In the genomic region with DNA sequence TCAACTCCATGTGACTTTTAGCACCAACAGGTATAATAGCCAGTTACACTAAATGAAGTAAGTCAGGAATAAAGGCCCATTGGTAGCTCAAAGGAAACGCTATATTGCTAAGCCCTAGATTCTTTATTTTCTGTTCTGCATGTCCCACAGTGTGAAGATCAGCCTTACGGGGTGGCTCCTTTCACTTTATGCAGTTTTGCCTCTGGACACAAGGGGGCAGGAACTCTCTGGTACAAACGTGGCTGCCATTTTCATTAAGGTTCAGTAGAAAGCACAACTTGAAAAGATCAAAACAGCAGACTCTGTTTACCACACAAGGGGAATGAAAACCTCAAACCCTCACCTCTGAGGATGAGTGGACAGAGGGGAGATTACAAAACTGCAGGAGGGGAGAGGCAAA, we compare ENCODE assay signal across 7 mouse cellular contexts. TPM values are rescaled to one million over a fixed set of nuclear protein-coding genes. Genes with fewer than 3 reads are reported as not detected.
A peak's percentile ranks its signal among the peaks of the same experiment; 100 is the strongest.
DNase-seq lines count a peak whose midpoint lies in the region; ATAC-seq and TF ChIP-seq lines count a peak whose summit lies in the region.

No protein-coding gene starts in this region.

- no peak for ATAC-seq in kidney, embryonic 14.5 days (ENCODE audit: low FRiP score, low TSS enrichment)

- no peak overlapping the region for H3K9ac ChIP-seq in kidney, embryonic 14.5 days (ENCODE audit: low read depth, low read length)
- H3K9ac ChIP-seq in CH12.LX (ENCODE audit: insufficient read depth, low read depth) = no peak overlapping the region

- no peaks in the 10 kb centered on the region for H3K9me3 ChIP-seq in kidney, embryonic 14.5 days (ENCODE audit: control insufficient read depth, low read length)
- no peaks in the 10 kb centered on the region for H3K9me3 ChIP-seq in CH12.LX (replicated peaks; ENCODE audit: low read length)
- no peaks in the 10 kb centered on the region for H3K9me3 ChIP-seq in limb, embryonic 10.5 days (replicated peaks)

- no peaks in the 10 kb centered on the region for H3K36me3 ChIP-seq in kidney, embryonic 14.5 days (ENCODE audit: control insufficient read depth, insufficient read depth, low read length)
- H3K36me3 ChIP-seq in CH12.LX (replicated peaks in 1 of 2; ENCODE audit: control insufficient read depth in 1 of 2, insufficient read depth in 1 of 2, low read length in 1 of 2) = no peaks in the 10 kb centered on the region
- H3K36me3 ChIP-seq in limb, embryonic 10.5 days = no peaks in the 10 kb centered on the region

- peak; percentile 43 to 58; a peak in 3 of 4 replicates for TF ChIP-seq CTCF in CH12.LX (conservative IDR thresholded peaks at IDR 0.05 in 1 of 2, IDR thresholded peaks at IDR 0.05 in 1 of 2; ENCODE audit: low read depth in 2 of 2, low read length in 2 of 2)

- DNase-seq in kidney, adult 9 months = peak; percentile 25
- DNase-seq in CH12.LX (ENCODE audit: extremely low read depth) = peak; percentile 35
- peak; percentile 77 for DNase-seq in NIH3T3 (ENCODE audit: low read depth)
- DNase-seq in lung, postnatal 10 days = peak; percentile 52
- DNase-seq in limb, embryonic 10.5 days (ENCODE audit: low spot score) = no peak
- no peak for DNase-seq in gastrocnemius, postnatal 36 days

- no peak overlapping the region for H3K27ac ChIP-seq in kidney, embryonic 14.5 days (ENCODE audit: low read depth, low read length)
- no peak overlapping the region for H3K27ac ChIP-seq in CH12.LX (ENCODE audit: insufficient read depth, low read depth)
- no peak overlapping the region for H3K27ac ChIP-seq in limb, embryonic 10.5 days

- no peak for TF ChIP-seq EP300 in CH12.LX (IDR thresholded peaks at IDR 0.05; ENCODE audit: low read length)

- H3K4me1 ChIP-seq in kidney, embryonic 14.5 days (ENCODE audit: control insufficient read depth, insufficient read depth, low read length) = no peaks in the 10 kb centered on the region
- H3K4me1 ChIP-seq in CH12.LX (ENCODE audit: control insufficient read depth in 1 of 2, insufficient read depth in 2 of 2) = peaks cover 2 to 8% of the 10 kb centered on the region in 2 experiments; a peak in 2 of 4 replicates
- no peaks in the 10 kb centered on the region for H3K4me1 ChIP-seq in limb, embryonic 10.5 days

- dilution Hi-C loops in CH12.LX (cut with MboI; ENCODE audit: extremely low pct_ligation_motif_present, extremely low pct_unique_long_range_greater_than_20kb, low sequenced_read_pairs) = no loop called here

- H3K27me3 ChIP-seq in kidney, embryonic 14.5 days (ENCODE audit: control insufficient read depth, insufficient read depth, low read length) = no peaks in the 10 kb centered on the region
- no peaks in the 10 kb centered on the region for H3K27me3 ChIP-seq in CH12.LX (replicated peaks)
- H3K27me3 ChIP-seq in limb, embryonic 10.5 days (ENCODE audit: low read depth, poor library complexity, severe bottlenecking) = no peaks in the 10 kb centered on the region

- 54% methylated on average over 3 of the region's 3 CpGs for WGBS in kidney, embryonic 14.5 days
- WGBS in limb, embryonic 10.5 days = 55% methylated on average over 3 of the region's 3 CpGs

- TF ChIP-seq RAD21 in CH12.LX (IDR thresholded peaks at IDR 0.05; ENCODE audit: low read depth, low read length) = no peak

- in situ Hi-C loops in CH12.LX (cut with MboI; ENCODE audit: low pct_ligation_motif_present, low pct_unique_long_range_greater_than_20kb, low sequenced_read_pairs) = loop anchor here (5.0 kb wide), 1 partner anchor 144 kb away; no protein-coding TSS in a partner anchor

- H3K79me2 ChIP-seq in CH12.LX (replicated peaks; ENCODE audit: control insufficient read depth, extremely low read depth, insufficient read depth, poor library complexity, severe bottlenecking) = no peaks in the 10 kb centered on the region

- H3K4me2 ChIP-seq in kidney, embryonic 14.5 days (replicated peaks; ENCODE audit: low read depth, low read length) = no peak overlapping the region
- H3K4me2 ChIP-seq in CH12.LX (ENCODE audit: insufficient read depth, low read depth, poor library complexity, severe bottlenecking) = no peak overlapping the region

- intact Hi-C loops in gastrocnemius, postnatal 36 days (cut with DNase I) = no loop called here

- TF ChIP-seq POLR2A in CH12.LX (IDR thresholded peaks at IDR 0.05; ENCODE audit: low read depth, low read length) = no peak

- no peak overlapping the region for H3K4me3 ChIP-seq in kidney, embryonic 14.5 days (ENCODE audit: low read length)
- no peak overlapping the region for H3K4me3 ChIP-seq in CH12.LX (replicated peaks in 1 of 3; ENCODE audit: low read depth in 2 of 3, low read length in 2 of 3, poor library complexity in 1 of 3)
- no peak overlapping the region for H3K4me3 ChIP-seq in limb, embryonic 10.5 days

TF ChIP-seq in CH12.LX, 34 proteins besides CTCF, POLR2A, EP300 and RAD21:
- TF ChIP-seq KAT2A (IDR thresholded peaks at IDR 0.05; ENCODE audit: insufficient replicate concordance, low read length) (no peak), NRF1 (IDR thresholded peaks at IDR 0.05; ENCODE audit: low read depth, low read length) (no peak), MAZ (IDR thresholded peaks at IDR 0.05; ENCODE audit: low read depth, low read length) (no peak), SMC3 (IDR thresholded peaks at IDR 0.05; ENCODE audit: low read depth, low read length) (no peak; the same call in 1 of the 2 replicates), MXI1 (IDR thresholded peaks at IDR 0.05; ENCODE audit: low read depth, low read length) (no peak), TBP (conservative IDR thresholded peaks at IDR 0.05; ENCODE audit: low read depth, low read length) (no peak), JUND (conservative IDR thresholded peaks at IDR 0.05; ENCODE audit: low read depth, low read length) (no peak)

RNA-seq across cellular contexts. Expression of a gene that starts 40.9 kb away (rescaled TPM):
- polyA plus RNA-seq in kidney, embryonic 14.5 days (2014; fragmentation: Nextera tagmentation; extraction: Ambion mirVana) = 4.7 and 5.4 TPM in 2 replicates
- total RNA-seq in CH12.LX (2012; rRNA removed) (0.55 and 0.59 TPM in 2 replicates), CH12.LX (2014; rRNA removed) (1.00 and 2.0 TPM in 2 replicates)
- polyA plus RNA-seq in CH12.LX (2012; ENCODE audit: insufficient read length, low read depth) = 1.3 and 1.6 TPM in 2 replicates
- 3.4 and 3.8 TPM in 2 replicates for polyA plus RNA-seq in limb, embryonic 10.5 days (2016; fragmentation: Nextera tagmentation; extraction: Ambion mirVana)
- total RNA-seq in gastrocnemius, postnatal 36 days (2021) = 1 to 10 TPM; 1.3 TPM

Comparison
In these comparisons a context has a peak if more than half of its experiments do, and no peak if none do; other contexts are left out.
1. DNase-seq: peak in kidney, adult 9 months (single experiment), CH12.LX (single experiment), NIH3T3 (single experiment) and lung, postnatal 10 days (single experiment); none in limb, embryonic 10.5 days (single experiment) and gastrocnemius, postnatal 36 days (0 of 2).